Mouse (Mus musculus) embryonic facial prominence, embryonic 14.5 days (tissue): ENCODE results near the gene Rundc3a. TPM values are rescaled to one million over a fixed set of nuclear protein-coding genes. Genes with fewer than 3 reads are reported as not detected.

Source experiments
- ATAC-seq: fragments of 200-750 bp; cut with Nextera tagmentation; 2 replicates; pipeline ENCODE4 v1.8.0; 2017; ENCODE audit warnings: low read depth, moderate number of reproducible peaks, moderate TSS enrichment
- DNase-seq: peaks from one replicate; pipeline ENCODE4 v3.0.0-alpha.2; 2015; ENCODE audit warnings: low spot score
- H3K27ac ChIP-seq: fragments of 300-500 bp; sonication (generic); replicated peaks from 2 replicates; pipeline ENCODE4 v1.5.1; 2014; ENCODE audit warnings: low read depth, mild to moderate bottlenecking, low read length, moderate library complexity
- H3K27me3 ChIP-seq: fragments of 300-500 bp; sonication (generic); replicated peaks from 2 replicates; pipeline ENCODE4 v1.6.1; 2014; ENCODE audit warnings: low read length; ENCODE audit not compliant: control insufficient read depth, insufficient read depth
- H3K36me3 ChIP-seq: fragments of 300-500 bp; sonication (generic); 2 replicates; pipeline ENCODE4 v1.6.1; 2014; ENCODE audit warnings: low read length, mixed read lengths; ENCODE audit not compliant: control insufficient read depth, insufficient read depth
- H3K4me1 ChIP-seq: fragments of 300-500 bp; sonication (generic); 2 replicates; pipeline ENCODE4 v1.6.1; 2014; ENCODE audit warnings: antibody characterized with exemption, low read length; ENCODE audit not compliant: control insufficient read depth, insufficient read depth
- H3K4me2 ChIP-seq: fragments of 300-500 bp; sonication (generic); 2 replicates; pipeline ENCODE4 v1.6.1; 2014; ENCODE audit warnings: low read depth, mild to moderate bottlenecking, low read length, moderate library complexity, mixed read lengths
- H3K4me3 ChIP-seq: fragments of 300-500 bp; sonication (generic); 2 replicates; pipeline ENCODE4 v1.5.1; 2014; ENCODE audit warnings: low read depth, mild to moderate bottlenecking, low read length
- H3K9ac ChIP-seq: fragments of 300-500 bp; sonication (generic); 2 replicates; pipeline ENCODE4 v1.6.1; 2014; ENCODE audit warnings: low read depth, mild to moderate bottlenecking, low read length, moderate library complexity, mixed read lengths
- H3K9me3 ChIP-seq: fragments of 300-500 bp; sonication (generic); 2 replicates; pipeline ENCODE4 v1.6.1; 2016; ENCODE audit warnings: low read length; ENCODE audit not compliant: control insufficient read depth
- WGBS: fragments of 180-500 bp; shearing (Covaris S2); extraction: QIAGEN DNeasy Blood & Tissue Kit; methylation state at CpG from one replicate; pipeline ENCODE4 v1.1.7; 2014; 5-methylcytosine and 5-hydroxymethylcytosine counted together
- polyA plus RNA-seq: library from polyadenylated mRNA; unstranded; fragments of >200 nt; fragmentation: Nextera tagmentation; extraction: Ambion mirVana; gene quantifications from 2 replicates; pipeline ENCODE4 v1.2.1, GENCODE M21; 2014

The Rundc3a gene
- polyA plus RNA-seq, 1 experiment from 2014 or later, result 7.1 TPM

GRCm38 (mm10) chr11:102417160-102417559 is 24.0 kb downstream of the Rundc3a start:
- Histone ChIP-seq H3K4me1 (no peaks in the 10 kb centered on the region), H3K36me3 (no peaks in the 10 kb centered on the region), H3K27me3 (no peaks in the 10 kb centered on the region), H3K27ac (no peak overlapping the region), H3K9me3 (no peaks in the 10 kb centered on the region), H3K9ac (no peak overlapping the region), H3K4me3 (no peak overlapping the region), H3K4me2 (no peak overlapping the region)
- no peak for DNase-seq
- ATAC-seq, result no peak
- WGBS, result 82% methylated on average over 1 of the region's 1 CpGs

- Histone ChIP-seq H3K9ac (no peak overlapping the region), H3K4me3 (no peak overlapping the region), H3K4me1 (no peaks in the 10 kb centered on the region), H3K27me3 (no peaks in the 10 kb centered on the region), H3K4me2 (no peak overlapping the region), H3K36me3 (no peaks in the 10 kb centered on the region), H3K27ac (no peak overlapping the region), H3K9me3 (no peaks in the 10 kb centered on the region)
- ATAC-seq, result no peak
- DNase-seq, result no peak
Measured at GRCm38 (mm10) chr11:102418887-102419286, 25.7 kb downstream of the Rundc3a start.

- 61% methylated on average over 8 of the region's 8 CpGs for WGBS
- H3K27ac ChIP-seq, result no peak overlapping the region
- H3K9ac ChIP-seq, result no peak overlapping the region
- ATAC-seq, result no peak
- no peaks in the 10 kb centered on the region for H3K4me1 ChIP-seq
- no peak for DNase-seq
- no peaks in the 10 kb centered on the region for H3K27me3 ChIP-seq
- H3K9me3 ChIP-seq, result no peaks in the 10 kb centered on the region
- H3K4me2 ChIP-seq, result no peak overlapping the region
- no peaks in the 10 kb centered on the region for H3K36me3 ChIP-seq
- H3K4me3 ChIP-seq, result no peak overlapping the region
Measured at GRCm38 (mm10) chr11:102421559-102421958, 28.4 kb downstream of the Rundc3a start.

GRCm38 (mm10) chr11:102424666-102425065 is 31.5 kb downstream of the Rundc3a start:
- no peak for ATAC-seq
- WGBS, result 74% methylated on average over 6 of the region's 6 CpGs
- H3K27me3 ChIP-seq, result no peaks in the 10 kb centered on the region
- H3K4me3 ChIP-seq, result no peak overlapping the region
- DNase-seq, result no peak
- no peak overlapping the region for H3K27ac ChIP-seq
- no peaks in the 10 kb centered on the region for H3K9me3 ChIP-seq
- no peaks in the 10 kb centered on the region for H3K36me3 ChIP-seq
- H3K4me1 ChIP-seq, result 0 out of 2 replicates have a peak, but pooled peaks cover under 1% of the 10 kb centered on the region
- H3K4me2 ChIP-seq, result no peak overlapping the region
- H3K9ac ChIP-seq, result no peak overlapping the region

GRCm38 (mm10) chr11:102425555-102426316 is 32.5 kb downstream of the Rundc3a start:
- 78% methylated on average over 8 of the region's 8 CpGs for WGBS
- H3K27ac ChIP-seq, result no peak overlapping the region
- H3K9ac ChIP-seq, result no peak overlapping the region

GRCm38 (mm10) chr11:102428981-102429540 is 35.9 kb downstream of the Rundc3a start:
- no peaks in the 10 kb centered on the region for H3K9me3 ChIP-seq
- ATAC-seq, result no peak
- 61% methylated on average over 8 of the region's 8 CpGs for WGBS
- peaks cover 12% of the 10 kb centered on the region; the same call in 1 of the 2 replicates for H3K36me3 ChIP-seq
- 0 out of 2 replicates have a peak, but pooled peaks cover 3% of the 10 kb centered on the region for H3K4me1 ChIP-seq
- H3K4me3 ChIP-seq, result no peak overlapping the region
- H3K9ac ChIP-seq, result no peak overlapping the region; the same call in 1 of the 2 replicates
- peak overlapping the region; percentile 93; the same call in 1 of the 2 replicates for H3K4me2 ChIP-seq
- no peak overlapping the region for H3K27ac ChIP-seq
- H3K27me3 ChIP-seq, result no peaks in the 10 kb centered on the region
- no peak for DNase-seq

More at GRCm38 (mm10) chr11:102425555-102426316, 32.5 kb downstream of the Rundc3a start:
- DNase-seq, result no peak
- no peaks in the 10 kb centered on the region for H3K9me3 ChIP-seq
- ATAC-seq, result no peak
- H3K4me1 ChIP-seq, result 0 out of 2 replicates have a peak, but pooled peaks cover 3% of the 10 kb centered on the region
- H3K4me2 ChIP-seq, result no peak overlapping the region
- H3K4me3 ChIP-seq, result no peak overlapping the region
- H3K36me3 ChIP-seq, result no peaks in the 10 kb centered on the region
- no peaks in the 10 kb centered on the region for H3K27me3 ChIP-seq

- peak overlapping the region; percentile 67 for H3K4me3 ChIP-seq
- 0 out of 2 replicates have a peak, but pooled peaks cover 3% of the 10 kb centered on the region for H3K4me1 ChIP-seq
- no peak for ATAC-seq
- no peak overlapping the region for H3K27ac ChIP-seq
- 45% methylated on average over 3 of the region's 3 CpGs for WGBS
- no peaks in the 10 kb centered on the region for H3K27me3 ChIP-seq
- H3K36me3 ChIP-seq, result peaks cover 17% of the 10 kb centered on the region
- H3K9ac ChIP-seq, result peak overlapping the region; percentile 57
- H3K9me3 ChIP-seq, result no peaks in the 10 kb centered on the region
- H3K4me2 ChIP-seq, result peak overlapping the region; percentile 93
- no peak for DNase-seq
Measured at GRCm38 (mm10) chr11:102429551-102429950, 36.3 kb downstream of the Rundc3a start.

- Histone ChIP-seq H3K9ac (peak within 1 kb of the TSS; percentile 65), H3K36me3 (peaks cover 25% of the 10 kb centered on the region), H3K27me3 (no peaks in the 10 kb centered on the region), H3K4me3 (peak within 1 kb of the TSS; percentile 67), H3K4me2 (peak within 1 kb of the TSS; percentile 93), H3K9me3 (no peaks in the 10 kb centered on the region), H3K4me1 (0 out of 2 replicates have a peak, but pooled peaks cover 3% of the 10 kb centered on the region), H3K27ac (peak within 1 kb of the TSS; percentile 80)
- peak; percentile 98 for DNase-seq
- peak; percentile 93 for ATAC-seq
- 0% methylated on average over 29 of the region's 29 CpGs for WGBS
Measured at GRCm38 (mm10) chr11:102430121-102431017, 37.2 kb downstream of the Rundc3a start, which contains the start of gene Grn. Grn (plus strand) TSS chr11:102430315.
